Mouse (Mus musculus) neural tube, embryonic 11.5 days (tissue): ENCODE results near the gene Tbc1d7. TPM values are rescaled to one million over a fixed set of nuclear protein-coding genes. Genes with fewer than 3 reads are reported as not detected.
A peak's percentile ranks its signal among the peaks of the same experiment; 100 is the strongest.

Experiments
- ATAC-seq: fragments of 200-750 bp; cut with Nextera tagmentation; 2 replicates; pipeline ENCODE4 v1.8.0; 2017; ENCODE audit warnings: moderate number of reproducible peaks, mild to moderate bottlenecking, moderate TSS enrichment, moderate library complexity; ENCODE audit not compliant: insufficient read depth, low FRiP score, low TSS enrichment
- DNase-seq: peaks from one replicate; pipeline ENCODE4 v3.0.0-alpha.2; 2015; ENCODE audit warnings: low spot score
- H3K27ac ChIP-seq: fragments of 300-500 bp; sonication (generic); 2 replicates; pipeline ENCODE4 v1.5.1; 2014; ENCODE audit warnings: low read depth, mild to moderate bottlenecking, low read length
- H3K27me3 ChIP-seq: fragments of 300-500 bp; sonication (generic); 2 replicates; pipeline ENCODE4 v1.6.1; 2014; ENCODE audit warnings: mild to moderate bottlenecking, low read length, mixed read lengths; ENCODE audit not compliant: control insufficient read depth, insufficient read depth
- H3K36me3 ChIP-seq: fragments of 300-500 bp; sonication (generic); 2 replicates; pipeline ENCODE4 v1.6.1; 2014; ENCODE audit warnings: mild to moderate bottlenecking, low read length, moderate library complexity, mixed read lengths; ENCODE audit not compliant: control insufficient read depth, insufficient read depth
- H3K4me1 ChIP-seq: fragments of 300-500 bp; sonication (generic); 2 replicates; pipeline ENCODE4 v1.6.1; 2014; ENCODE audit warnings: low read length, mixed read lengths; ENCODE audit not compliant: control insufficient read depth, insufficient read depth
- H3K4me2 ChIP-seq: fragments of 300-500 bp; sonication (generic); 2 replicates; pipeline ENCODE4 v1.6.1; 2014; ENCODE audit warnings: low read depth, mild to moderate bottlenecking, moderate library complexity
- H3K4me3 ChIP-seq: fragments of 300-500 bp; sonication (generic); 2 replicates; pipeline ENCODE4 v1.5.1; 2014; ENCODE audit warnings: low read depth, low read length
- H3K9ac ChIP-seq: fragments of 300-500 bp; sonication (generic); 2 replicates; pipeline ENCODE4 v1.6.1; 2014; ENCODE audit warnings: mild to moderate bottlenecking, low read length
- H3K9me3 ChIP-seq: fragments of 300-500 bp; sonication (generic); 2 replicates; pipeline ENCODE4 v1.6.1; 2016; ENCODE audit warnings: low read length; ENCODE audit not compliant: control insufficient read depth
- WGBS: fragments of 180-500 bp; shearing (Covaris S2); extraction: QIAGEN DNeasy Blood & Tissue Kit; methylation state at CpG from one replicate; pipeline ENCODE4 v1.1.7; 2014; 5-methylcytosine and 5-hydroxymethylcytosine counted together
- polyA plus RNA-seq: library from polyadenylated mRNA; unstranded; fragments of >200 nt; fragmentation: Nextera tagmentation; extraction: Ambion mirVana; gene quantifications from 2 replicates; pipeline ENCODE4 v1.2.1, GENCODE M21; 2014

The Tbc1d7 gene
- polyA plus RNA-seq, 1 experiment from 2014 or later, result 75.4 TPM

DNA sequence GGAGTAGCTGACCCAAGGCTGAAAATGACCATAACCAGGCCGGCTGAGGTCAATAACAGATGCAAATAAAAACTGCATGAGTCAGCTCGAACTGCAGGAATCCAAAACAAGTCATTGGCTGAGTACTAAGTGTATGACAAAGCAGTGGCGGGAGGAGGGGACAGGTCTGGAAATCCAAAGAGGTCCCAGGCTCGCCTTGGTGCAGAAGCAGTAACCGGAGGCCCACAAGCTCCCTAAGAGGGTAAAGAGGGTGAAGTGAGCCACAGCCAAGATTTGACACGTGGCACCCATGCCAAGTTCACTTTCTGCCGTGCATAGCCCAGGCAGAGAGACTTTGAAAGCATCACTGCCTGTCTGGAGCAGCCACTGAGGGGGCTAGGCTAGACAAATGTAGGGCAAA, 41.0 kb upstream of the Tbc1d7 start:
- no peak overlapping the region for H3K9ac ChIP-seq
- no peaks in the 10 kb centered on the region for H3K36me3 ChIP-seq
- H3K4me3 ChIP-seq, result no peak overlapping the region
- no peak for DNase-seq
- no peak overlapping the region for H3K27ac ChIP-seq
- no peaks in the 10 kb centered on the region for H3K27me3 ChIP-seq
- no peak overlapping the region for H3K4me2 ChIP-seq
- 61% methylated on average over 7 of the region's 7 CpGs for whole genome bisulfite sequencing
- no peaks in the 10 kb centered on the region for H3K9me3 ChIP-seq
- H3K4me1 ChIP-seq, result peaks cover 4% of the 10 kb centered on the region; the same call in 1 of the 2 replicates
- no peak for ATAC-seq

DNA sequence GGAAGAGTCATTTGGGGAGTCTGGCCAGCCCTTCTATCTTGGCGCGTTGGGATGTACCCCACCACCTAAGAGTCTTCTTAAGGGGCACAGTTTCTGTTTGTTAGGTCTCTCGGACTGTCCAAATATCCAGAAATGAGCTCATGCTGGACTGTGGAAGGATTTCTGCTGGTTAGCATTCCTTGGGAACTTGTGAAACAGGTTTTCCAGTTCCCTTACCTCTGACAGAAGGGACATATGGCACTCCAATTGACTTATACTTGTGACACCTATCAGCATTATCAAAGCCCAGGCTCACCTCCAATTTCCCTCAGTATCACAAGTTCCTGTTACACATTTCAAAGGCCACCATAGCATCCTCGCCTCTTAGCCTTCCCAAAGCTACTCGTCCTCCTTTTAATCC, 39.7 kb upstream of the Tbc1d7 start:
- Histone ChIP-seq H3K4me2 (no peak overlapping the region), H3K27me3 (no peaks in the 10 kb centered on the region), H3K36me3 (no peaks in the 10 kb centered on the region), H3K4me3 (no peak overlapping the region), H3K9me3 (no peaks in the 10 kb centered on the region), H3K27ac (no peak overlapping the region), H3K9ac (no peak overlapping the region), H3K4me1 (peaks cover 4% of the 10 kb centered on the region; the same call in 1 of the 2 replicates)
- DNase-seq (no peak), ATAC-seq (no peak)
- 84% methylated on average over 5 of the region's 5 CpGs for WGBS

GRCm38 (mm10) chr13:43209560-43209959, 38.3 kb upstream of the Tbc1d7 start:
- no peak overlapping the region for H3K9ac ChIP-seq
- WGBS, result 74% methylated on average over 5 of the region's 5 CpGs
- ATAC-seq (no peak), DNase-seq (no peak)
- H3K36me3 ChIP-seq, result no peaks in the 10 kb centered on the region
- no peaks in the 10 kb centered on the region for H3K4me1 ChIP-seq
- no peaks in the 10 kb centered on the region for H3K27me3 ChIP-seq
- no peaks in the 10 kb centered on the region for H3K9me3 ChIP-seq
- H3K4me2 ChIP-seq, result no peak overlapping the region
- H3K4me3 ChIP-seq, result no peak overlapping the region
- no peak overlapping the region for H3K27ac ChIP-seq

DNA sequence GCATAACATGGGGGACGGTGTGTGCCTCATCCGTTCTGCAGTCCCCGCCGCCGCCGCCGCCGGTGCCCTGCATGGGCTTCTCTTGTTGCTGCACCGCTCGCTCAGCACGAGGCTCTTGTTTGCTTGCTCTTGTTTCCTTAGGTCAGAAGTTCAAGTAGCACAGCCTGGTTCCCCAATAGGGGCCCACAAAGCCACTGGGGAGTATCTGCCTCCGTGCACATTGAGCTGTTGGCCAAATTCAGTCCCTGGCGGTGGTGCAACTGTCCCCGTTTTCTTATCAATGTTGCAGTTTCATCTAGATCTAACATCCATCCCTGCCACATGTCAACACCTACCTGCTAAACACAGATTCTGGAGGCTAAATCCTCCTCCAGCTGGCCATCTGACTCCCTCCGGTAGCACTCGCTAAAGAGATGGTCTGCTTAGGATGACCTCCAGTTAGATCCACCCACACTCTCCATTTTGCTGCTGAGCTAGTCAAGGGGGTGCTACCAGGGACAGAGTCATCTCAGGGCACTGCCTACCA, 37.7 kb upstream of the Tbc1d7 start:
- Histone ChIP-seq H3K4me3 (no peak overlapping the region), H3K27ac (no peak overlapping the region), H3K4me1 (no peaks in the 10 kb centered on the region), H3K9me3 (no peaks in the 10 kb centered on the region), H3K27me3 (no peaks in the 10 kb centered on the region), H3K9ac (no peak overlapping the region), H3K36me3 (no peaks in the 10 kb centered on the region), H3K4me2 (no peak overlapping the region)
- 42% methylated on average over 16 of the region's 16 CpGs for WGBS
- DNase-seq (no peak), ATAC-seq (no peak)

DNA sequence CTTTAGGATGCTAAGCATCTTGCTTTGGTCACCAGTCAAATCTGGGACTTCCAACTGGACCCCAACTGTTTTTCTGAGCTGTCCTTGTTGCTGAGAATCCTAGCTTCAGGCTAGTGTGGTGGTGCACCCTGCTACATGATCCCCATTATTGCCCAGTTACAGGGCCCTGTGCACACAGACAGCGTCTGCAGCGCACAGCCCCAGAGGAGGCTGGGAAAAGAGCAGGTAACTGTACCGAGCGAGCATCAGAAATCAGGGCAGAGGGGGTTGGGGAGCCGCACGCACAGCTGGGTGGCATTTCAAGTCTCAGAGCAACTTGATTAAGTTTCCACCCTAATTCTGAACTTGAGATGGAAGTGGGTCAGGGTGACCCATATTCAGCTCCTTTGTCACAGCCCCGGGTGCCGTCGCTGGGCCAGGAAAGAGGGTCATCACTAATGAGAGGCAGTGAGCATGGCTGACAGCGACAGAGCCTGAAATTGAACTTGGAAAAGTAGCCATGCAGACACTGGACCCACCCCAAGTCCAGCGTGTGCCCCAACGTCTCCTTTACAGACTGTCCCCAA, 34.9 kb upstream of the Tbc1d7 start:
- no peaks in the 10 kb centered on the region for H3K4me1 ChIP-seq
- no peak overlapping the region for H3K9ac ChIP-seq
- no peaks in the 10 kb centered on the region for H3K36me3 ChIP-seq
- H3K9me3 ChIP-seq, result no peaks in the 10 kb centered on the region
- WGBS, result 90% methylated on average over 12 of the region's 12 CpGs
- ATAC-seq (no peak), DNase-seq (no peak)
- H3K4me3 ChIP-seq, result no peak overlapping the region
- no peaks in the 10 kb centered on the region for H3K27me3 ChIP-seq
- no peak overlapping the region for H3K27ac ChIP-seq
- H3K4me2 ChIP-seq, result no peak overlapping the region

DNA sequence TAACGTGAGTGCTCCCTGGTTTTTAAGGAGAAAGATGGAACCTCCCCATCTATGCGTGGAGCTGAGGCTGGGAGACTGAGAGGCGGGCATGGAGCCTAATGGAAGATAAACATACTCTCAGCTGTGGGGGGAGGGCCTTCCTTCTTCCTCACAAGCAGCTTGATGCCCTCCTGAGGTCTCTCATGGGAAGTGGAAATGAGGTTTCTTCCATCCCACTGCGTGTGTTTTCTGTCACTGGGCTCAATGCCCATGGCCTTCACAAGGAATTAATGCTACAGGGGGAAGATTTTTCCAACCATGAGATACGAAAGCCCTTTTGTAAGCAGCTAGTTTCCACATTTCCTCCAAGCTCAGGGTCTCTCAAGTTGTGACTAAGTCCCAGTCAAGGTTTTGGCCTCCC, 32.3 kb upstream of the Tbc1d7 start:
- no peaks in the 10 kb centered on the region for H3K9me3 ChIP-seq
- H3K27ac ChIP-seq, result no peak overlapping the region
- DNase-seq (no peak), ATAC-seq (no peak)
- no peaks in the 10 kb centered on the region for H3K4me1 ChIP-seq
- no peak overlapping the region for H3K9ac ChIP-seq
- H3K27me3 ChIP-seq, result no peaks in the 10 kb centered on the region
- H3K36me3 ChIP-seq, result no peaks in the 10 kb centered on the region
- no peak overlapping the region for H3K4me2 ChIP-seq
- no peak overlapping the region for H3K4me3 ChIP-seq
- WGBS, result 67% methylated on average over 5 of the region's 5 CpGs

GRCm38 (mm10) chr13:43203234-43203633, 31.9 kb upstream of the Tbc1d7 start:
- no peak for ATAC-seq
- no peak overlapping the region for H3K4me2 ChIP-seq
- H3K27me3 ChIP-seq, result no peaks in the 10 kb centered on the region
- DNase-seq, result no peak
- no peaks in the 10 kb centered on the region for H3K9me3 ChIP-seq
- no peak overlapping the region for H3K9ac ChIP-seq
- no peak overlapping the region for H3K4me3 ChIP-seq
- no peak overlapping the region for H3K27ac ChIP-seq
- no peaks in the 10 kb centered on the region for H3K4me1 ChIP-seq
- 93% methylated on average over 7 of the region's 7 CpGs for WGBS
- no peaks in the 10 kb centered on the region for H3K36me3 ChIP-seq

- no peak for DNase-seq
- 89% methylated on average over 10 of the region's 10 CpGs for WGBS
- Histone ChIP-seq H3K9me3 (no peaks in the 10 kb centered on the region), H3K27ac (no peak overlapping the region), H3K4me2 (no peak overlapping the region), H3K9ac (no peak overlapping the region), H3K27me3 (no peaks in the 10 kb centered on the region), H3K4me3 (no peak overlapping the region), H3K36me3 (no peaks in the 10 kb centered on the region), H3K4me1 (no peaks in the 10 kb centered on the region)
- no peak for ATAC-seq
Observed at GRCm38 (mm10) chr13:43202351-43202750, 31.1 kb upstream of the Tbc1d7 start.

DNA sequence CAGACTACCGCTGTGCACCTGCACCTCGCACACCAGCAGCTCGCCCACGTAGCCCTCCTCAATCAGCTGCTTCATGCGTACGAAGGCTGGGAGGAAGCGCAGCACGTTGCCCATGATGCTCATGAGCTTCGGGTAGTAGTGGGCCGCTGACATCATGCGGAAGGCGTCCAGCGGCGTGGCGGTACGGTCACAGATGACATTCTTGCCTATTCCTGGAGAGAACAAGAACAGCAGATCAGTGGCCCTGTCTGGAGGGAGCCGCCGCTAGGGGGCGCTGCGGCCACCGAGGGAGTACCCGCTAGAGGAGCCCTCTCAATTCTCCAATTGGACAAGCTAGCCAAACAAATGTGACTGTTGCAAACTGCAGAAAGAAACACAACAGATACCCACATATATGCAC, 29.7 kb upstream of the Tbc1d7 start:
- no peak for ATAC-seq
- H3K27me3 ChIP-seq, result no peaks in the 10 kb centered on the region

More for the DNA sequence above, 29.7 kb upstream of the Tbc1d7 start:
- 47% methylated on average over 22 of the region's 22 CpGs for WGBS
- DNase-seq, result peak; percentile 56
- Histone ChIP-seq H3K4me3 (no peak overlapping the region), H3K9ac (no peak overlapping the region), H3K9me3 (no peaks in the 10 kb centered on the region), H3K27ac (no peak overlapping the region), H3K4me1 (no peaks in the 10 kb centered on the region), H3K36me3 (no peaks in the 10 kb centered on the region), H3K4me2 (no peak overlapping the region)
